Mouse (Mus musculus): Measurements from ENCODE around the gene Wnt10a.
"Not testable (repeated sequence)": the region's sequence is repeated elsewhere in the genome, so short reads cannot be mapped to it uniquely, and the experiment has no call there.

Gene Wnt10a

GRCm38 (mm10) chr1:74814931-74815647 is 23.8 kb downstream of the Wnt10a start:
- DNase-seq (ENCODE audit: low spot score in 2 of 2), result no peak

GRCm38 (mm10) chr1:74815965-74816364 is 24.6 kb downstream of the Wnt10a start:
- not testable (repeated sequence) for DNase-seq (ENCODE audit: low spot score in 2 of 2)

GRCm38 (mm10) chr1:74816612-74817199 is 25.4 kb downstream of the Wnt10a start:
- peak; percentile 91 to 93 for DNase-seq (ENCODE audit: low spot score in 2 of 2)

GRCm38 (mm10) chr1:74817219-74817618 is 25.9 kb downstream of the Wnt10a start:
- DNase-seq (ENCODE audit: low spot score in 2 of 2), result no peak

- DNase-seq (ENCODE audit: low spot score in 2 of 2), result no peak
Observed at GRCm38 (mm10) chr1:74818509-74818908, 27.2 kb downstream of the Wnt10a start.

- not testable (repeated sequence) for DNase-seq (ENCODE audit: low spot score in 2 of 2)
Observed at GRCm38 (mm10) chr1:74823598-74823997, 32.3 kb downstream of the Wnt10a start.

GRCm38 (mm10) chr1:74824518-74825302 is 33.4 kb downstream of the Wnt10a start:
- DNase-seq (ENCODE audit: low spot score in 2 of 2), result no peak

GRCm38 (mm10) chr1:74830061-74830460 is 38.7 kb downstream of the Wnt10a start:
- no peak for DNase-seq (ENCODE audit: low spot score in 2 of 2)

- DNase-seq (ENCODE audit: low spot score in 2 of 2), result no peak
Observed at GRCm38 (mm10) chr1:74833255-74833654, 41.9 kb downstream of the Wnt10a start.

GRCm38 (mm10) chr1:74843090-74843489 is 51.8 kb downstream of the Wnt10a start:
- no peak for DNase-seq (ENCODE audit: low spot score in 2 of 2)

- no peak for DNase-seq (ENCODE audit: low spot score in 2 of 2)
Observed at GRCm38 (mm10) chr1:74846341-74846740, 55.0 kb downstream of the Wnt10a start.

- no peak for DNase-seq (ENCODE audit: low spot score in 2 of 2)
Observed at GRCm38 (mm10) chr1:74848946-74849345, 57.6 kb downstream of the Wnt10a start.

- DNase-seq (ENCODE audit: low spot score in 2 of 2), result no peak
Observed at GRCm38 (mm10) chr1:74850251-74850650, 58.9 kb downstream of the Wnt10a start.

- DNase-seq (ENCODE audit: low spot score in 2 of 2), result no peak
Observed at GRCm38 (mm10) chr1:74851001-74851775, 59.9 kb downstream of the Wnt10a start.

All from heart, adult 9 months (tissue).